Mouse (Mus musculus) midbrain, embryonic 14.5 days (tissue): ENCODE measurements around the gene Fhad1. TPM values are rescaled to one million over a fixed set of nuclear protein-coding genes. Genes with fewer than 3 reads are reported as not detected.

ENCODE experiments used
- ATAC-seq: fragments of 200-750 bp; cut with Nextera tagmentation; 2 replicates; pipeline ENCODE4 v1.8.0; 2017; ENCODE audit warnings: moderate number of reproducible peaks, moderate library complexity; ENCODE audit not compliant: low FRiP score, low TSS enrichment
- DNase-seq: peaks from one replicate; pipeline ENCODE4 v3.0.0-alpha.2; 2015
- H3K27ac ChIP-seq: fragments of 300-500 bp; sonication (generic); replicated peaks from 2 replicates; pipeline ENCODE4 v1.5.1; 2014; ENCODE audit warnings: mild to moderate bottlenecking, low read depth, low read length, moderate library complexity
- H3K27me3 ChIP-seq: fragments of 300-500 bp; sonication (generic); 2 replicates; pipeline ENCODE4 v1.6.1; 2014; ENCODE audit warnings: low read length, control low read depth, mixed read lengths; ENCODE audit not compliant: control insufficient read depth, insufficient read depth
- H3K36me3 ChIP-seq: fragments of 300-500 bp; sonication (generic); 2 replicates; pipeline ENCODE4 v1.6.1; 2014; ENCODE audit warnings: low read length, control low read depth; ENCODE audit not compliant: control insufficient read depth, insufficient read depth
- H3K4me1 ChIP-seq: fragments of 300-500 bp; sonication (generic); 2 replicates; pipeline ENCODE4 v1.6.1; 2014; ENCODE audit warnings: mild to moderate bottlenecking, antibody characterized with exemption, low read length, control low read depth; ENCODE audit not compliant: control insufficient read depth, insufficient read depth
- H3K4me2 ChIP-seq: fragments of 300-500 bp; sonication (generic); 2 replicates; pipeline ENCODE4 v1.6.1; 2014; ENCODE audit warnings: mild to moderate bottlenecking, low read length, moderate library complexity
- H3K4me3 ChIP-seq: fragments of 300-500 bp; sonication (generic); replicated peaks from 2 replicates; pipeline ENCODE4 v1.5.1; 2014; ENCODE audit warnings: low read depth, low read length
- H3K9ac ChIP-seq: fragments of 300-500 bp; sonication (generic); replicated peaks from 2 replicates; pipeline ENCODE4 v1.6.1; 2014; ENCODE audit warnings: mild to moderate bottlenecking, low read length, moderate library complexity
- H3K9me3 ChIP-seq: fragments of 300-500 bp; sonication (generic); 2 replicates; pipeline ENCODE4 v1.6.1; 2016; ENCODE audit warnings: low read length, control low read depth, mixed read lengths; ENCODE audit not compliant: control insufficient read depth
- WGBS: fragments of 180-500 bp; shearing (Covaris S2); extraction: QIAGEN DNeasy Blood & Tissue Kit; methylation state at CpG from one replicate; pipeline ENCODE4 v1.1.7; 2014; 5-methylcytosine and 5-hydroxymethylcytosine counted together
- polyA plus RNA-seq: library from polyadenylated mRNA; unstranded; fragments of >200 nt; fragmentation: Nextera tagmentation; extraction: Ambion mirVana; gene quantifications from 2 replicates; pipeline ENCODE4 v1.2.1, GENCODE M21; 2014

Gene Fhad1
- polyA plus RNA-seq, 1 experiment from 2014 or later, result 2.4 TPM

- Histone ChIP-seq H3K4me3 (no peak overlapping the region), H3K4me2 (no peak overlapping the region), H3K9me3 (peaks cover 4% of the 10 kb centered on the region; the same call in 1 of the 2 replicates), H3K4me1 (no peaks in the 10 kb centered on the region), H3K36me3 (no peaks in the 10 kb centered on the region), H3K27ac (no peak overlapping the region), H3K9ac (no peak overlapping the region), H3K27me3 (no peaks in the 10 kb centered on the region)
- no peak for ATAC-seq
- no peak for DNase-seq
- 93% methylated on average over 5 of the region's 5 CpGs for WGBS
Observed at GRCm38 (mm10) chr4:141956931-141957330, 58.0 kb downstream of the Fhad1 start.

GRCm38 (mm10) chr4:141954770-141955720 lies 59.8 kb downstream of the Fhad1 start:
- no peaks in the 10 kb centered on the region for H3K36me3 ChIP-seq
- no peak overlapping the region for H3K27ac ChIP-seq
- no peak overlapping the region for H3K4me3 ChIP-seq
- no peaks in the 10 kb centered on the region for H3K9me3 ChIP-seq
- ATAC-seq (no peak), DNase-seq (peak; percentile 30)
- no peaks in the 10 kb centered on the region for H3K27me3 ChIP-seq
- WGBS, result 73% methylated on average over 16 of the region's 16 CpGs
- no peak overlapping the region for H3K9ac ChIP-seq
- no peaks in the 10 kb centered on the region for H3K4me1 ChIP-seq
- H3K4me2 ChIP-seq, result no peak overlapping the region

- DNase-seq (no peak), ATAC-seq (no peak)
- Histone ChIP-seq H3K27ac (no peak overlapping the region), H3K9me3 (no peaks in the 10 kb centered on the region), H3K9ac (no peak overlapping the region), H3K27me3 (no peaks in the 10 kb centered on the region), H3K4me2 (no peak overlapping the region), H3K4me3 (no peak overlapping the region), H3K4me1 (no peaks in the 10 kb centered on the region), H3K36me3 (no peaks in the 10 kb centered on the region)
- 67% methylated on average over 6 of the region's 6 CpGs for WGBS
Observed at GRCm38 (mm10) chr4:141953859-141954258, 61.0 kb downstream of the Fhad1 start.

- ATAC-seq, result no peak
- H3K27ac ChIP-seq, result no peak overlapping the region
Observed at GRCm38 (mm10) chr4:141953291-141953690, 61.6 kb downstream of the Fhad1 start.

GRCm38 (mm10) chr4:141952824-141953223 lies 62.1 kb downstream of the Fhad1 start:
- no peak for ATAC-seq
- Histone ChIP-seq H3K4me1 (no peaks in the 10 kb centered on the region), H3K36me3 (no peaks in the 10 kb centered on the region), H3K27ac (no peak overlapping the region), H3K4me3 (no peak overlapping the region), H3K9ac (no peak overlapping the region), H3K4me2 (no peak overlapping the region), H3K9me3 (no peaks in the 10 kb centered on the region), H3K27me3 (no peaks in the 10 kb centered on the region)
- DNase-seq, result no peak
- WGBS, result 67% methylated on average over 5 of the region's 5 CpGs

More at GRCm38 (mm10) chr4:141953291-141953690, 61.6 kb downstream of the Fhad1 start:
- Histone ChIP-seq H3K4me2 (no peak overlapping the region), H3K9ac (no peak overlapping the region), H3K36me3 (no peaks in the 10 kb centered on the region), H3K4me3 (no peak overlapping the region), H3K4me1 (no peaks in the 10 kb centered on the region), H3K27me3 (no peaks in the 10 kb centered on the region), H3K9me3 (no peaks in the 10 kb centered on the region)
- 82% methylated on average over 9 of the region's 9 CpGs for WGBS
- DNase-seq, result no peak

GRCm38 (mm10) chr4:141952114-141952513 lies 62.8 kb downstream of the Fhad1 start:
- no peak overlapping the region for H3K4me2 ChIP-seq
- no peak for DNase-seq
- ATAC-seq, result no peak
- H3K9me3 ChIP-seq, result no peaks in the 10 kb centered on the region
- H3K9ac ChIP-seq, result no peak overlapping the region
- no peak overlapping the region for H3K27ac ChIP-seq
- no peaks in the 10 kb centered on the region for H3K36me3 ChIP-seq
- no peaks in the 10 kb centered on the region for H3K27me3 ChIP-seq
- no peaks in the 10 kb centered on the region for H3K4me1 ChIP-seq
- WGBS, result 69% methylated on average over 17 of the region's 17 CpGs
- H3K4me3 ChIP-seq, result no peak overlapping the region

- DNase-seq (no peak), ATAC-seq (no peak)
- no peaks in the 10 kb centered on the region for H3K4me1 ChIP-seq
- H3K9ac ChIP-seq, result no peak overlapping the region
- no peak overlapping the region for H3K4me2 ChIP-seq
- H3K27ac ChIP-seq, result no peak overlapping the region
- 77% methylated on average over 13 of the region's 13 CpGs for WGBS
- no peaks in the 10 kb centered on the region for H3K27me3 ChIP-seq
- H3K9me3 ChIP-seq, result no peaks in the 10 kb centered on the region
- no peaks in the 10 kb centered on the region for H3K36me3 ChIP-seq
- H3K4me3 ChIP-seq, result no peak overlapping the region
Observed at GRCm38 (mm10) chr4:141949436-141949835, 65.4 kb downstream of the Fhad1 start.

- no peak overlapping the region for H3K4me2 ChIP-seq
- 88% methylated on average over 3 of the region's 3 CpGs for WGBS
- no peak overlapping the region for H3K27ac ChIP-seq
- no peak overlapping the region for H3K9ac ChIP-seq
- ATAC-seq (no peak), DNase-seq (no peak)
- H3K27me3 ChIP-seq, result no peaks in the 10 kb centered on the region
- H3K9me3 ChIP-seq, result no peaks in the 10 kb centered on the region
- H3K4me3 ChIP-seq, result no peak overlapping the region
- H3K36me3 ChIP-seq, result no peaks in the 10 kb centered on the region
- H3K4me1 ChIP-seq, result no peaks in the 10 kb centered on the region
Observed at GRCm38 (mm10) chr4:141948822-141949221, 66.1 kb downstream of the Fhad1 start.

GRCm38 (mm10) chr4:141942403-141942802 lies 72.5 kb downstream of the Fhad1 start:
- Histone ChIP-seq H3K4me3 (no peak overlapping the region), H3K4me1 (no peaks in the 10 kb centered on the region), H3K27ac (no peak overlapping the region), H3K27me3 (no peaks in the 10 kb centered on the region), H3K4me2 (no peak overlapping the region), H3K9me3 (no peaks in the 10 kb centered on the region), H3K36me3 (no peaks in the 10 kb centered on the region), H3K9ac (no peak overlapping the region)
- 62% methylated on average over 11 of the region's 11 CpGs for WGBS
- ATAC-seq (no peak), DNase-seq (no peak)
